Mouse (Mus musculus) cerebellum, postnatal 10 days (tissue): ENCODE measurements at regions not wholly inside any gene's neighbourhood (a gene's known extent, or its start where the extent isn't known, plus 50 kb on each side); places are given as distances from the start of the nearest gene placed in this dataset.

Experiments
- DNase-seq, 2 experiments: peaks; one replicate each; pipeline ENCODE4 v3.0.0; 2021; ENCODE audit warnings: mixed read lengths in 2 of 2

- peak in 1 of 2 experiments; percentile 19 for DNase-seq
Measured at GRCm38 (mm10) chr13:52153576-52153975, 307.1 kb downstream of the Gadd45g start.

GRCm38 (mm10) chr13:52154111-52154843, 307.8 kb downstream of the Gadd45g start:
- peak; percentile 42 to 56 for DNase-seq

DNA sequence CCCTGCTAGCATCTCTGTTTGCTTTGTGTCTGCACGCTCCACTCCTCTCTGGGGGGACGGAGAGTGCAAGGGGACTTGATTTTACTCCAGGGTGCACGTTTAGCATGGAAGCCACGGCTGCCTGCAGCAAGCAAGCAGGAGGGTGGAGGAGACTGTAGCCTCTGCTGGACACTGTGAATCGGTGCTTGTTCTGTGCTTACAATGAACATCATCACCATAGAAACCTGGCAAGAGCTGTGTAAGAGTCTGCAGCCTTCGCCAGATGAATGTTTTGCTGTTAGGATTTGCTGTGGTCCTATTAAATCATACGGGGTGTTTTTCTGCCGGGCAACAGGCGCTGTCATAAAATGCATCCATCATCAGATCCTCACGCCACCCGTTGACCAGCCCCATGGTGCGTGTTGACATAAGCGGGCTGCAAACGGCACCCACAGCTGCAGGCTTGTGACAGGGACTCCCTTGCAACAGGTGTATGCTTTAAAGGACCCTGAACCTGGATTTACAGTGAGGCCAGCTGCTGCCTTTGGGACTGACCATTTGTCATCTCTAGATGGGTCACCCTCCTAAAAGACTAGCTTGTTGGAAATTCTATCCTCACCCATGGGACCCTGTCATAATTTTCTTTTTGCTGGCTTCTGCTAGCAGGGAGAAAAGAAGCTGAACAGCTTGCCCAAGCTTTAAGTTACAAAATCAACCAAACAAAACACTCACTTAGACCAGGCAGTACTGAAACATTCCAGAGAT, 308.5 kb downstream of the Gadd45g start:
- DNase-seq = peak; percentile 54 to 56

DNA sequence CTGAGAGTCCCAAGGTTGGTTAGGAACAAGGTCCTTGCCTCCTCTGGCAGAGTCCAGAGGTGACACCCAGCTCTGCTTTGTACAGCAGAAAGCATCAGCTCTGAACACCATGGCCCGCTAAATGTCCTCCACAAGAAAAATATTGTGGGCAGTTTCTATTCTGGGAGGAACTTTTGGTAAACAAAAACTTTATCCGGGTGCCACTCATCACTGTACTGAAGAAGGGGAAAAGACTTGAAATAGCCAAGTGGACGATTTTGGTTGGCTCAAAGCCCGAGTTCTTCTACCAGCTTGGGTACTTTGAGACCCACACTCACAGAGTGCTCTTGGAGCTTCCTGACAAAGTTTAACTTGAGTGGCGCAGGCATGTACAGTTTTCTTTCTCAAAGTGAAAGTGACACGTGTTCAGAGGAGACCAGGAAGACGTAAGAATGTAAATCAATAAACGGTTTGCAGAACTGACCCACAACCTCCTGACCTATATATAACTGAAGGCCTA, 309.2 kb downstream of the Gadd45g start:
- peak in 1 of 2 experiments; percentile 19 for DNase-seq

DNA sequence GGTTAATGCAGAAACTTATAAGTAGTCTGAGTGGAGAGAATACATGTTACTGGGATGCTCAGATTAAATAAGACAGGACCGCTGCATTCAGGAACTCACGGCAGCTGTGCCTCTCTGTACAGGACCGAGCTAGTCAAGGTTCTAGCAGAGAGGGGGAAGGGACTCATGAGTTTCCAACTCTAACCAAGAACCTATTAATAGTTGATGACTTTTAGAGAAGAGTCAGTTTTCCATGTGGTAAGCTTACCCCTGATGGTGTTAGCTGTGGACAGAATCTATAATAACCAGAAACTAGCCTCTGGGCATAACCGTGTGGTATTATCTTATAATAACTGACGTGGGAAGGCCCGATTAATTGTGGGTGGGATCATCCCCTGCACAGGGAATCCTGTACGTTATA, 316.2 kb downstream of the Gadd45g start:
- no peak for DNase-seq

DNA sequence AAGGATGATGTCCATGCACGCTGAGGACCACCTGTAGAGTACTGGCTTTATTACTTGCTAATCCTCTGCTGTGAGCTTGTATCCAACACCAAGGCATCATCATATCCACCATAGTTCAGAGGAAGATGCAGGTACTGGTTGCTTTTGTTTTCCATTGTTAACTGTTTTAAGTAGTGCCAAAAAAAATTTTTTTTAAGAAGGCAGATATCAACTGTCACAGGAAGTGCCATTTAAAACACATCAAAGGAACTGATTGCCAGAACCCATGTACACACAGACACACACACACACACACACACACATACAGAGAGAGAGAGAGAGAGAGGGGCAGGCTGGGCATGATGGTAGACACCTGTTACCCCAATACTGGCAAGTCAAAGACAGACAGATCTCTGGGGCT, 319.1 kb downstream of the Gadd45g start:
- no peak for DNase-seq

DNA sequence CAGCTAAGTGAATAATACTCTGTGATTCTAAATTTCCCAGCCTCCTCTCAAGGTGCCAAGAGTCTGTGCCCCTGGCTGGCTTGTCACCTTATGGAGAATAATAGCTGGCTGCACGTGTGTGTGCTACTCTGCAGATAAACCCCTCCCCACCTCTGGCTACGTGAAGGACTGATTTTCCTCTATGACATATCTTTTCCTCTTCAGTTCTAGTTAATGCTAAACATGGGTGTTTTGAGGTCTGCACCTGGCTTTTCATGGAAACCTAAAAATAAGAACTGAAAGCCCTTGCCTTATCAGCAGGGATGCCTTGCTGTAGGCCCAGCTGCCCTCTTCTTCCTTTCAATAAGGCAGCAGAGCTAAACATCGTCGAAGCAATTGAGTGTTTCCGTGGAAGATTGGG, 321.5 kb downstream of the Gadd45g start:
- no peak for DNase-seq

DNA sequence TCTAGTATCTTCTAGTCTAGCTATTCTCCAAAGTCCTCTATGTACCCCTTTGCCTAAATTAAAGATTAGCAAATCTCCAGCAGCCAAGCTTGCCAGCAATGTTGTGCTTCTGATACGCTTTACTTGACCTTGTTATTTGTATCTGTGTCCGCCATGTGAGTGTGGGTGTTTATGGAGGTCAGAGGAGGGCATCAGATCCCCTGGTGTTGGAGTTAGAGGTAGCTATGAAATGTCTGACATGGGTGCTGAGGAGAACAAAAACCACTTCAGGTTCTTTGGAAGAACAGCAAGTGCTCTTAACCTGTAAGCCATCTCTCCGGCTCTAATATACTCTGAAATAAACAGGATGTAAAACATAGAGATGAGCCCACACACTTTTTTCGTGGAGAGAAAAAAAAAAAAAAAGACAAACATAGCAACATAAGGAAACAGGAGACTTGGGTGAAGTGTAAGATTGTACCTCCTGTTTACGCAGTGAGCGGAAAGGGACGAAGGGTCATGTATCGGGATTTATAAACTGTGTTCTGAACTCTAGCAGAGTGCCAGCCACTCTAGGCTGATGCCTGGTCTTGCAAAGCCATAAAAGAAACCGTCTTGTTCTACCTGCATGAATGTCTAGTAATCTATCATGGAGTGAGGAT, 326.3 kb downstream of the Gadd45g start:
- no peak for DNase-seq

- no peak for DNase-seq
Measured at GRCm38 (mm10) chr13:52175665-52176064, 329.2 kb downstream of the Gadd45g start.

- no peak for DNase-seq
Measured at GRCm38 (mm10) chr13:52179977-52180376, 333.5 kb downstream of the Gadd45g start.

DNA sequence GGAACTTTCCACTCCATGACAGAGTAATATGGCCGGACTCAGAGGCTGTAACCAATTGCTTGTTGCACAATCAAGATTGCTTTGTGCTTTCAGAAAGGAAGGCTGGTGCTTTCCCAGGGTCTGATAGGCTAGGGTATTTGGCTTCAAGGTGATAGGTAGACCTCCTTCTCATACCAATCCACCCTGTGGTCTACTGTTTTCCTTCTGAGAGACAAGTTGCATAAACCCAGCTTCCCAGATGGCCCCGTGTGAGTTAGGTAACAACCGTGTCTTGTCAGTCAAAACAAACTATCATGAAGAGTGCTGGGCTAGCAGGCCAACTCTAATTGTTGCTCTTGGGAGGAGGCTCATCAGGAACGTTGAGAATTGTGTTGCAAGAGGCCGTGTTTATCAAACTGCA, 337.2 kb downstream of the Gadd45g start:
- no peak for DNase-seq

DNA sequence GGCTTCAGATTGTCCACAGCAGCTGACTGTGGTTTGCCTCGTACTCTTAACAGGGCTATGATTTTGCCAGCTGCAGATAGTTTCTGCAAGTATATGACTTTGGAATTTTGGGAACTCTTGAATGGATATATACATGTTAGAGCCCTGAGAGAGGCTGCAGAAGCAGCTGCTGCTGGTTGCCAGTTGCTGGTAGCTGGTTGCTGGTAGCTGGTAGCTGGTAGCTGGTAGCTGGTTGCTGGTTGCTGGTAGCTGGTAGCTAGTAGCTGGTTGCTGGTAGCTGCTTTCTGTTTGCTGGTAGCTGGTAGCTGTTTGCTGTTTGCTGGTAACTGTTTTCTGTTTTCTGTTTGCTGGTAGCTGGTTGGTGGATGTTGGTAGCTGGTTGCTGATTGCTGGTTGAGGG, 339.1 kb downstream of the Gadd45g start:
- no peak for DNase-seq

- peak; percentile 44 to 73 for DNase-seq
Measured at GRCm38 (mm10) chr13:52187841-52188604, 341.5 kb downstream of the Gadd45g start.

- DNase-seq = no peak
Measured at GRCm38 (mm10) chr13:52188605-52189003, 342.1 kb downstream of the Gadd45g start.

GRCm38 (mm10) chr13:52189382-52189923, 341.6 kb downstream of the Diras2 start:
- DNase-seq = no peak

- DNase-seq = no peak
Measured at GRCm38 (mm10) chr13:52190256-52190655, 340.8 kb downstream of the Diras2 start.

- no peak for DNase-seq
Measured at GRCm38 (mm10) chr13:52190848-52191590, 340.1 kb downstream of the Diras2 start.

GRCm38 (mm10) chr13:52196917-52197316, 334.2 kb downstream of the Diras2 start:
- no peak for DNase-seq

GRCm38 (mm10) chr13:52198649-52199348, 332.3 kb downstream of the Diras2 start:
- no peak for DNase-seq

DNA sequence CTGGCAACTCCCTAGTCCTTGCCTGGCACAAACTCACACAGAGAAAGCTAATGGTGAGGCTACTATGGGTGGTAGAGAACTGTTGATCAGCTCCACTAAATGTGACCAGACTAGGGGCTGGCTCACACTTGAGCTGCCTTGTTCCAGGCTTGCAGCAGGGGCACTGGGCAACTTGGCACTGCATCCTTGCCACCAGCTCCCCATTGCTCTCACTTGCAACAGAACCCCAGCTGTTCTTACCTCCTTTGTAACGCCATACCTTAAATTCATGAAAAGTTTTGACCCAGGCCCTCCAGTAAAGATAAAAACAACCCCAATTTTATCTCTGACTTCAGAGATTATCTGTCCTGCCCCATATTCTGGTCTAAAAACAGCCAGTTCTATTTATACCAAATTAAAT, 328.7 kb downstream of the Diras2 start:
- peak in 1 of 2 experiments; percentile 38 for DNase-seq

DNA sequence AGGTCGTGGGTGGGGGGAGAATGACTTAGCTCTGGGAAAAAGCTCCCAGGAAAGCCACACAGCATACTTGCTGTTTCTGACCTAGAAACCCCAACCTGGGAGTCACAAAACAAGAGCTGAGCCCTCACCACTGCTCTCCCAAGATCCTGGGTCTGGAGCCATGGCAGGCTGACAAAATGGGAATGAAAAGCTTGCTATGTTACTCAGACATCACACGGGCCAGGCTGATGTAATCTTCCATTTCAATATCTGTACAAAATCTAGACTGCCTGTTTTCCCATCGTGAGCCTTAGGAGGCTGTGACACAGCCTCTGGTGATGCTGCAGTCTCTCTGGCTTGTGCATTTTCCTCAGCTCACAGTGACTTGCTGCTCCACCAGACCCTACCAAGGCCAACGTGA, 325.1 kb downstream of the Diras2 start:
- no peak for DNase-seq
